Mouse (Mus musculus) forebrain, embryonic 14.5 days (tissue): ENCODE measurements around the gene Palm2. TPM values are rescaled to one million over a fixed set of nuclear protein-coding genes. Genes with fewer than 3 reads are reported as not detected.

Experiments
- ATAC-seq: fragments of 200-750 bp; cut with Nextera tagmentation; 2 replicates; pipeline ENCODE4 v1.8.0; 2017; ENCODE audit warnings: mild to moderate bottlenecking, moderate library complexity
- DNase-seq: peaks from one replicate; pipeline ENCODE4 v3.0.0-alpha.2; 2015; ENCODE audit warnings: low spot score
- H3K27ac ChIP-seq: fragments of 300-500 bp; sonication (generic); 2 replicates; pipeline ENCODE4 v1.5.1; 2014; ENCODE audit warnings: low read depth, mild to moderate bottlenecking, control low read depth, low read length, moderate library complexity
- H3K27me3 ChIP-seq: fragments of 300-500 bp; sonication (generic); replicated peaks from 2 replicates; pipeline ENCODE4 v1.6.1; 2014; ENCODE audit warnings: low read length, control low read depth, mixed read lengths; ENCODE audit not compliant: control insufficient read depth, insufficient read depth
- H3K36me3 ChIP-seq: fragments of 300-500 bp; sonication (generic); 2 replicates; pipeline ENCODE4 v1.6.1; 2014; ENCODE audit warnings: low read length, control low read depth; ENCODE audit not compliant: control insufficient read depth, insufficient read depth
- H3K4me1 ChIP-seq: fragments of 300-500 bp; sonication (generic); 2 replicates; pipeline ENCODE4 v1.6.1; 2014; ENCODE audit warnings: antibody characterized with exemption, low read length, control low read depth; ENCODE audit not compliant: control insufficient read depth, insufficient read depth
- H3K4me2 ChIP-seq: fragments of 300-500 bp; sonication (generic); 2 replicates; pipeline ENCODE4 v1.6.1; 2014; ENCODE audit warnings: mild to moderate bottlenecking, control low read depth, low read length
- H3K4me3 ChIP-seq: fragments of 300-500 bp; sonication (generic); 2 replicates; pipeline ENCODE4 v1.5.1; 2014; ENCODE audit warnings: low read depth, low read length, control low read depth
- H3K9ac ChIP-seq: fragments of 300-500 bp; sonication (generic); 2 replicates; pipeline ENCODE4 v1.6.1; 2014; ENCODE audit warnings: mild to moderate bottlenecking, low read length, control low read depth, moderate library complexity
- H3K9me3 ChIP-seq: fragments of 300-500 bp; sonication (generic); replicated peaks from 2 replicates; pipeline ENCODE4 v1.6.1; 2016; ENCODE audit warnings: low read length, control low read depth, mixed read lengths; ENCODE audit not compliant: control insufficient read depth
- WGBS: fragments of 180-500 bp; shearing (Covaris S2); extraction: QIAGEN DNeasy Blood & Tissue Kit; methylation state at CpG from one replicate; pipeline ENCODE4 v1.1.7; 2014; 5-methylcytosine and 5-hydroxymethylcytosine counted together
- polyA plus RNA-seq: library from polyadenylated mRNA; unstranded; fragments of >200 nt; fragmentation: Nextera tagmentation; extraction: Ambion mirVana; gene quantifications from 2 replicates; pipeline ENCODE4 v1.2.1, GENCODE M21; 2014

Gene Palm2
- polyA plus RNA-seq, 1 experiment from 2014 or later = 2.3 TPM

DNA sequence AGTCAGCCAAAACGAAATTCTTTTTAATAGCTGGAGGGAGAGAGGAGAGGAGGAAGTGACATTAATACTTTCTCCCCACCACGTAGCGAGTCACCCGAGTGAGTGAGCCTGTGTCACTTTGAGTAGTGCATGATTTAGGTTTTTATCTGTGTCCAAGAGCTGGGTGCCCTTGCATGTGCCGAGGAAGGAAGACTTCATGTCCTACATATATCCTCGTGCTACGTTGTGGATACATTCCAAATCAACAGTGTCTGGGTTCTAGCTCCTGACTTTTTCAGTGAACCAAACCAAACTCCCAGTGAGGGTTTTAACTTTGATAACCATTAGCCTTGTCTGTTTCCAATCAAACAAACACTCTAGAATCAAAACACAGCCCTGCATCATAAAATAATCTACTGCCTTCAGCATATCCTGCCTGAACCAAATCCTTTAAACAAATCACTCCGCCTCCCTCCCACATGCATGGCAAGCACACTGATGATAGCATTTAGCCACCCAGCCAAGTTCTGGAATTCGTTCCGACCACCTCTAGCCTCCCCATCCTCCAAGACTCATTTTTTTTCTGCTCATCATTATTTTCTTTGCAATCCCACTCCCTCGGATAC is 309.4 kb downstream of the Palm2 start:
- Histone ChIP-seq H3K4me3 (no peak overlapping the region), H3K4me1 (no peaks in the 10 kb centered on the region), H3K9ac (no peak overlapping the region), H3K27ac (no peak overlapping the region), H3K4me2 (no peak overlapping the region), H3K27me3 (no peaks in the 10 kb centered on the region), H3K36me3 (no peaks in the 10 kb centered on the region), H3K9me3 (no peaks in the 10 kb centered on the region)
- 87% methylated on average over 11 of the region's 11 CpGs for WGBS
- no peak for ATAC-seq
- DNase-seq = no peak

DNA sequence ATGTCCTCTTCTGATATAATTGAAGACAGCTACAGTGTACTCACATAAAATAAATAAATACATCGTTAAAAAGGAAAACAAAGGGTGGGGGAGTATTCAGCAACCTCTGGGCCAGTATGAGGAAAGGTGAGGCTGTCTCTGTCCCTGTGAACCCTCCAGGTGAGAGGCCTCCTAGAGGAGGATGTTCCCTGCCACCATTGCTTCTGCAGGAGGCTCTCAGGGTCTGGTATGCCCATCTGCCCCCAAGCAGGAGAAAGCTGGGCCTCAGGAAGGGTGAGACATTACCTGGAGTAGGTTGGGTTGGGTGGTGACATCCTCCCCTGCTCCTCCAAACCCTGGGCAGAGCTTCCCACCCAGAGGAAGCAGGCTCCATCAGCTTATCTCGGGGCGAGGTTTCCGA is 316.6 kb downstream of the Palm2 start:
- DNase-seq (no peak), ATAC-seq (no peak)
- H3K36me3 ChIP-seq = no peaks in the 10 kb centered on the region
- H3K4me2 ChIP-seq = no peak overlapping the region
- no peaks in the 10 kb centered on the region for H3K27me3 ChIP-seq
- H3K4me1 ChIP-seq = no peaks in the 10 kb centered on the region
- 81% methylated on average over 4 of the region's 4 CpGs for WGBS
- H3K4me3 ChIP-seq = no peak overlapping the region
- H3K27ac ChIP-seq = no peak overlapping the region
- H3K9ac ChIP-seq = no peak overlapping the region
- H3K9me3 ChIP-seq = no peaks in the 10 kb centered on the region

DNA sequence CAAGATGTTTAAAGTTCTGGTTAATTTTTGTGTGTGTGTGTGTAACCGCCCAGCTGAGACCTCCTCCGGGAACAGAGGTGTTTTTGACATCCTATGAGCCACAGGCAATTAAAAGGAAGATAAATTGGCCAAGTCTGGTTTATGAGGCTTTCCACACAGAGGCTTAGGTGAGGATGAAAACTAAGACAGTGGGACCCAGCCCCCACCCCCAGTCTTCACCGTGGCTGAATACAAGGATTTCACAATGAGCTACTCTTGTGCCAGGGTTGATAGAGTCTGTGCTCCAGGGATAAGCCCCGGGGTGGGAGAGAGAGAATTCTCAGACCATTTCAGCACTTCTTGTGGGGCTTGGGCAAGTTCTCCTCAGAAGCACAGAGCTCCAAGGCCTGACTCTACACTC is 317.0 kb downstream of the Palm2 start:
- no peaks in the 10 kb centered on the region for H3K4me1 ChIP-seq
- no peaks in the 10 kb centered on the region for H3K27me3 ChIP-seq
- WGBS = 68% methylated on average over 4 of the region's 4 CpGs
- ATAC-seq (no peak), DNase-seq (no peak)
- no peak overlapping the region for H3K9ac ChIP-seq
- no peak overlapping the region for H3K4me2 ChIP-seq
- H3K27ac ChIP-seq = no peak overlapping the region
- H3K36me3 ChIP-seq = no peaks in the 10 kb centered on the region
- H3K4me3 ChIP-seq = no peak overlapping the region
- H3K9me3 ChIP-seq = no peaks in the 10 kb centered on the region

DNA sequence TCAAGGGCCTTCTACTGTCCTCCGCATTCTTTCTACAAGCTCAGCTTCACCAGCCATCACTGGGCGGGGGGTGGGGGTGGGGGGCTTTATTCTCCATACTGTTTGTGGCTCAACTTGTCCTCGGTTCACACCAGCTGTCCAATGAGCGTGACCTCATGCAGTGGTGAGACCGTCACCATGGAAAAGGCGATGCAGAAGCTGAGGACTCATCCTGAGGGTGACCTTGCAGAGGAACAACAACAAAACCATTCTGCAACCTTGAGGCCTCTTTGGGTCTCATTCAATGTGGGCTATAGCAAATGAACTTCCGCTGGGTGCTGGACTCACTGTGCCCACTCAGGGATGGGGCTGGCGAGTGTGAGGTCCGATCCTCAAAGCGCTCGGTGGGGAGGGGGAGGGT is 317.5 kb downstream of the Palm2 start:
- ATAC-seq (no peak), DNase-seq (no peak)
- no peak overlapping the region for H3K9ac ChIP-seq
- no peaks in the 10 kb centered on the region for H3K4me1 ChIP-seq
- no peak overlapping the region for H3K4me2 ChIP-seq
- H3K27me3 ChIP-seq = no peaks in the 10 kb centered on the region
- H3K36me3 ChIP-seq = no peaks in the 10 kb centered on the region
- 92% methylated on average over 11 of the region's 11 CpGs for WGBS
- no peaks in the 10 kb centered on the region for H3K9me3 ChIP-seq
- H3K4me3 ChIP-seq = no peak overlapping the region
- no peak overlapping the region for H3K27ac ChIP-seq

DNA sequence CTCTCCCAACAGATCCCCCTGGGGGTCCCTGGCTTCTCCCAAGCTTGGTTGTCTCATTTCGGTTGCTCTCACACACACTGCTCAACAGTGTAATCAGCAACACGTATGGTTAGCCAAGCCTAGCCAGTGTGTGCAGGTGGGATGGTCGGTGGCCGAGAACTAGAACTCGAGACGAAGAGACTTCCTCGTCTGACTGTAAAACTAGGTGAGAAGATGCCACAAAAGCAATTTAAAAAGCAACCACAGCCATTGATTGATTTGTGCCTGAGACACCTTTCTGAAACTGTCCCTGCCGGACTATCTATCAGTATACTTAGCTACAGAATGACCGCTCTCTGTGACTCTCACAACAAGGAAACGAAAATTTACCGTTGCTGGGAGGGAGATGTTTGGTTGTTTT is 321.0 kb downstream of the Palm2 start:
- no peak overlapping the region for H3K27ac ChIP-seq
- H3K27me3 ChIP-seq = no peaks in the 10 kb centered on the region
- no peak overlapping the region for H3K4me2 ChIP-seq
- H3K4me1 ChIP-seq = no peaks in the 10 kb centered on the region
- H3K4me3 ChIP-seq = no peak overlapping the region
- 92% methylated on average over 11 of the region's 11 CpGs for WGBS
- DNase-seq (no peak), ATAC-seq (no peak)
- H3K36me3 ChIP-seq = no peaks in the 10 kb centered on the region
- no peak overlapping the region for H3K9ac ChIP-seq
- no peaks in the 10 kb centered on the region for H3K9me3 ChIP-seq

DNA sequence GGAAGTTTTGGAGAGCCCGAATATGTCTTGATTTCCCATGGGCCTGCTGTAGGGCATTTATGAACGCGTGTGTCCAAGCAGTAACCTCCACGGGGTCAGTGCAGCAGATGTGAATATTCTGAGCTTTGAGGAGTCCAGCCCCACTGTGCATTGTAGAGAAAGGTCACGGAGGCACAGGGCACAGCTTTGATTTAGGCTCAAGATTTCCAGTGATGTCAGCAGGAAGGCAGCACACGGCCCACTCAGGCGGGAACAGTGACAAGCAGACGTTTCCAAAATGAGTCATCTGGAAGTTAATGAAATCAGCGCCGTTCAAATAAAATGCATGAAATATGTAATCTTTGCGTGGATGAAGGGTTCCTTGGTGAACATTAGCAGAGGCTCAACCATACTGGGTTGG is 323.9 kb downstream of the Palm2 start:
- Histone ChIP-seq H3K4me2 (no peak overlapping the region), H3K36me3 (no peaks in the 10 kb centered on the region), H3K27ac (no peak overlapping the region), H3K4me3 (no peak overlapping the region), H3K27me3 (no peaks in the 10 kb centered on the region), H3K9me3 (no peaks in the 10 kb centered on the region), H3K4me1 (no peaks in the 10 kb centered on the region), H3K9ac (no peak overlapping the region)
- 81% methylated on average over 11 of the region's 11 CpGs for WGBS
- DNase-seq (no peak), ATAC-seq (no peak)

Other genes with a start within 250 kb of the Palm2 start
- gene Ptpn3, start 132.4 kb upstream of the Palm2 start, polyA plus RNA-seq = 0.58 and 0.66 TPM in 2 replicates
- 4.1 and 5.5 TPM in 2 replicates for gene Pakap, start 133.9 kb downstream of the Palm2 start, polyA plus RNA-seq